In genomic region chr6:34995265-34995681, GRCm38 (mm10) we compare ENCODE assay signal across 8 mouse cellular contexts. TPM values are rescaled to one million over a fixed set of nuclear protein-coding genes. Genes with fewer than 3 reads are reported as not detected.
DNase-seq lines count a peak whose midpoint lies in the region; ATAC-seq and TF ChIP-seq lines count a peak whose summit lies in the region.

No protein-coding gene starts in this region.

- no peak overlapping the region for H3K9ac ChIP-seq in forebrain, embryonic 16.5 days (replicated peaks; ENCODE audit: low read depth, low read length)
- peak overlapping the region; percentile 55 for H3K9ac ChIP-seq in lung, embryonic 16.5 days (ENCODE audit: low read length)

- 4% methylated on average over 13 of the region's 13 CpGs for WGBS in forebrain, embryonic 16.5 days
- WGBS in lung, embryonic 16.5 days: 7% methylated on average over 13 of the region's 13 CpGs

- H3K27ac ChIP-seq in forebrain, embryonic 16.5 days (ENCODE audit: low read length): no peak overlapping the region
- H3K27ac ChIP-seq in layer of hippocampus, adult 2 months: no peak overlapping the region
- H3K27ac ChIP-seq in lung, embryonic 16.5 days (ENCODE audit: low read length): no peak overlapping the region; the same call in 1 of the 2 replicates

- H3K4me2 ChIP-seq in forebrain, embryonic 16.5 days (ENCODE audit: low read length): peak overlapping the region; percentile 33
- peak overlapping the region; percentile 72 for H3K4me2 ChIP-seq in lung, embryonic 16.5 days (ENCODE audit: low read depth, low read length)

- no peaks in the 10 kb centered on the region for H3K9me3 ChIP-seq in G1E (replicated peaks)
- no peaks in the 10 kb centered on the region for H3K9me3 ChIP-seq in forebrain, embryonic 16.5 days (ENCODE audit: control insufficient read depth, low read length)
- no peaks in the 10 kb centered on the region for H3K9me3 ChIP-seq in lung, embryonic 16.5 days (ENCODE audit: control insufficient read depth, low read length)

- peak; percentile 60; the same call in 1 of the 2 replicates for TF ChIP-seq CTCF in G1E (IDR thresholded peaks at IDR 0.05; ENCODE audit: low read depth, low read length)
- peak; percentile 95 for TF ChIP-seq CTCF in layer of hippocampus, adult 2 months (conservative IDR thresholded peaks at IDR 0.05)

- DNase-seq in G1E (ENCODE audit: low spot score): peak; percentile 52
- peak; percentile 70 to 75 for DNase-seq in cerebellum, adult 18-20 months
- DNase-seq in heart, postnatal 36 days: peak; percentile 82 to 84
- DNase-seq in layer of hippocampus, adult 2 months (ENCODE audit: low spot score in 2 of 2): peak; percentile 56 to 82
- peak; percentile 69 for DNase-seq in ovary, postnatal 10 days (ENCODE audit: low spot score)
- peak; percentile 77 to 88 for DNase-seq in thymus, postnatal 10 days (ENCODE audit: low spot score in 2 of 2)

- peak; percentile 63; the same call in 1 of the 2 replicates for ATAC-seq in G1E (ENCODE audit: extremely low read depth, insufficient number of reproducible peaks, low FRiP score, poor library complexity, severe bottlenecking)
- peak; percentile 45 for ATAC-seq in forebrain, embryonic 16.5 days
- ATAC-seq in lung, embryonic 16.5 days (ENCODE audit: low read depth): peak; percentile 81

- H3K4me3 ChIP-seq in G1E (ENCODE audit: low read depth, low read length): peak overlapping the region; percentile 54; the same call in 1 of the 2 replicates
- H3K4me3 ChIP-seq in forebrain, embryonic 16.5 days (replicated peaks; ENCODE audit: low read length): no peak overlapping the region
- peak overlapping the region; percentile 24 for H3K4me3 ChIP-seq in layer of hippocampus, adult 2 months
- peak overlapping the region; percentile 41 for H3K4me3 ChIP-seq in lung, embryonic 16.5 days (ENCODE audit: low read length)

- intact Hi-C loops in heart, postnatal 36 days (cut with DNase I): loop anchor here (5.0 kb wide), 2 partner anchors 67 to 488 kb away; no protein-coding TSS in a partner anchor

- peaks cover 9% of the 10 kb centered on the region for H3K4me1 ChIP-seq in G1E (ENCODE audit: insufficient read depth, low read depth, low read length)
- peaks cover 22% of the 10 kb centered on the region for H3K4me1 ChIP-seq in forebrain, embryonic 16.5 days (replicated peaks; ENCODE audit: control insufficient read depth, insufficient read depth, low read length)
- peaks cover 4% of the 10 kb centered on the region; the same call in 1 of the 2 replicates for H3K4me1 ChIP-seq in lung, embryonic 16.5 days (replicated peaks; ENCODE audit: control insufficient read depth, insufficient read depth, low read length)

- H3K36me3 ChIP-seq in G1E (replicated peaks): no peaks in the 10 kb centered on the region
- H3K36me3 ChIP-seq in forebrain, embryonic 16.5 days (ENCODE audit: control insufficient read depth, insufficient read depth): no peaks in the 10 kb centered on the region
- no peaks in the 10 kb centered on the region for H3K36me3 ChIP-seq in lung, embryonic 16.5 days (ENCODE audit: control insufficient read depth, insufficient read depth, low read length)

- peaks cover 21% of the 10 kb centered on the region for H3K27me3 ChIP-seq in G1E (ENCODE audit: insufficient read depth, low read length)
- H3K27me3 ChIP-seq in forebrain, embryonic 16.5 days (replicated peaks; ENCODE audit: control insufficient read depth, insufficient read depth, low read length): no peaks in the 10 kb centered on the region
- H3K27me3 ChIP-seq in lung, embryonic 16.5 days (ENCODE audit: control insufficient read depth, insufficient read depth, low read depth, low read length): no peaks in the 10 kb centered on the region; the same call in 1 of the 2 replicates

RNA-seq across cellular contexts. Expression of gene Slc23a4, which starts 7.1 kb away (rescaled TPM):
- 3.0 TPM in 1 of 2 replicates, not detected in the other for total RNA-seq in G1E (2014; fragmentation: Nextera tagmentation)
- total RNA-seq in G1E (2017): 0.12 and 0.44 TPM in 2 replicates
- 0.05 and 0.10 TPM in 2 replicates for polyA plus RNA-seq in G1E (2012)
- 0.76 and 0.85 TPM in 2 replicates for polyA plus RNA-seq in forebrain, embryonic 16.5 days (2015; fragmentation: Nextera tagmentation; extraction: Ambion mirVana)
- total RNA-seq in heart, postnatal 36 days (2021): 1 to 10 TPM in 1 of 2 experiments, under 1 TPM in 1; 0.27 to 1.2 TPM
- total RNA-seq in layer of hippocampus, adult 2 months (2021): 1 to 10 TPM in 1 of 2 experiments, under 1 TPM in 1; 0.88 to 1.2 TPM
- polyA plus RNA-seq in lung, embryonic 16.5 days (2015; fragmentation: Nextera tagmentation; extraction: Ambion mirVana): 0.70 and 0.80 TPM in 2 replicates
